Mouse (Mus musculus) ovary, postnatal 14 days (tissue): Measurements from ENCODE around the gene Wasf2.
A peak's percentile ranks its signal among the peaks of the same experiment; 100 is the strongest.

Source experiments
- DNase-seq: peaks from one replicate; pipeline ENCODE4 v3.0.0; 2022; ENCODE audit warnings: low spot score

Wasf2 gene

GRCm38 (mm10) chr4:133204379-133204778 is 74.1 kb downstream of the Wasf2 start:
- no peak for DNase-seq

- DNase-seq: no peak
These were observed 79.1 kb downstream of the Wasf2 start for GRCm38 (mm10) chr4:133209366-133209765.

GRCm38 (mm10) chr4:133210023-133210787 is 79.9 kb downstream of the Wasf2 start:
- DNase-seq: no peak

- no peak for DNase-seq
These were observed 80.6 kb downstream of the Wasf2 start for GRCm38 (mm10) chr4:133210788-133211390.

GRCm38 (mm10) chr4:133211751-133212561 is 81.7 kb downstream of the Wasf2 start, which contains the start of the genes Cd164l2 and Gpr3:
Gene Cd164l2 (plus strand): TSS chr4:133212131.
Gene Gpr3 (minus strand): TSS chr4:133212536.
- no peak for DNase-seq

- no peak for DNase-seq
These were observed 82.4 kb downstream of the Wasf2 start for GRCm38 (mm10) chr4:133212562-133213267.

- DNase-seq: no peak
These were observed 82.9 kb downstream of the Wasf2 start for GRCm38 (mm10) chr4:133213268-133213590.

- DNase-seq: no peak
These were observed 83.4 kb downstream of the Wasf2 start for GRCm38 (mm10) chr4:133213661-133214060.

GRCm38 (mm10) chr4:133217641-133218040 is 87.3 kb downstream of the Wasf2 start:
- DNase-seq: no peak

- DNase-seq: no peak
These were observed 88.4 kb downstream of the Wasf2 start for GRCm38 (mm10) chr4:133218745-133219144.

GRCm38 (mm10) chr4:133220656-133221055 is 90.4 kb downstream of the Wasf2 start:
- no peak for DNase-seq

- DNase-seq: no peak
These were observed 91.4 kb downstream of the Wasf2 start for GRCm38 (mm10) chr4:133221701-133222100.

GRCm38 (mm10) chr4:133223875-133224274 is 93.6 kb downstream of the Wasf2 start:
- no peak for DNase-seq

GRCm38 (mm10) chr4:133226073-133226472 is 95.8 kb downstream of the Wasf2 start:
- DNase-seq: no peak

- no peak for DNase-seq
These were observed 97.3 kb downstream of the Wasf2 start for GRCm38 (mm10) chr4:133227636-133228035.

GRCm38 (mm10) chr4:133229582-133229981 is 99.3 kb downstream of the Wasf2 start:
- DNase-seq: no peak

- no peak for DNase-seq
These were observed 103.1 kb downstream of the Wasf2 start for GRCm38 (mm10) chr4:133233285-133233976.

- DNase-seq: no peak
These were observed 104.5 kb downstream of the Wasf2 start for GRCm38 (mm10) chr4:133234771-133235170.

- DNase-seq: no peak
These were observed 105.1 kb downstream of the Wasf2 start for GRCm38 (mm10) chr4:133235415-133235814.

- no peak for DNase-seq
These were observed 107.6 kb downstream of the Wasf2 start for GRCm38 (mm10) chr4:133237911-133238310.

- peak; percentile 56 for DNase-seq
These were observed 110.2 kb downstream of the Wasf2 start, which contains the start of gene Map3k6 for GRCm38 (mm10) chr4:133240490-133240921. Gene Map3k6 (plus strand): TSS chr4:133240818.
